Mouse (Mus musculus): ENCODE measurements around the gene Dnah12. TPM values are rescaled to one million over a fixed set of nuclear protein-coding genes. Genes with fewer than 3 reads are reported as not detected.

Gene Dnah12
- total and polyA plus RNA-seq, 3 experiments, result 0.04 to 0.10 TPM; not detected in 1

- no peak for TF ChIP-seq CHD1 (IDR thresholded peaks at IDR 0.05; ENCODE audit: low read depth, low read length)
- 0 out of 4 replicates have a peak, but pooled peaks of 1 of the 2 experiments have one; percentile 10 for TF ChIP-seq POLR2A (IDR thresholded peaks at IDR 0.05; ENCODE audit: control insufficient read depth in 1 of 2, insufficient read depth in 1 of 2, low read depth in 1 of 2, low read length in 2 of 2, poor library complexity in 1 of 2)
- Histone ChIP-seq H3K36me3 (ENCODE audit: control insufficient read depth in 1 of 2, insufficient read depth in 2 of 2, low read length in 2 of 2) (peaks cover 8 to 29% of the 10 kb centered on the region in 2 experiments), H3K27ac (ENCODE audit: control insufficient read depth, low read depth, low read length) (no peak overlapping the region), H3K4me3 (ENCODE audit: control insufficient read depth in 1 of 2, insufficient read depth in 1 of 2, low read depth in 2 of 2, low read length in 2 of 2) (no peak overlapping the region), H3K9me3 (replicated peaks; ENCODE audit: insufficient read depth, low read length) (no peaks in the 10 kb centered on the region), H3K9ac (ENCODE audit: control insufficient read depth, low read depth, low read length, poor library complexity, severe bottlenecking) (no peak overlapping the region), H3K79me2 (ENCODE audit: control insufficient read depth, insufficient read depth, low read length, poor library complexity) (peaks cover 34% of the 10 kb centered on the region), H3K4me1 (ENCODE audit: control insufficient read depth in 1 of 2, insufficient read depth in 2 of 2, low read length in 2 of 2) (peaks cover 4 to 8% of the 10 kb centered on the region in 2 experiments; a peak in 3 of 4 replicates), H3K27me3 (ENCODE audit: control insufficient read depth in 1 of 2, insufficient read depth in 2 of 2, low read length in 2 of 2) (no peaks in the 10 kb centered on the region)
- no peak for DNase-seq (ENCODE audit: low read depth, low spot score)
These were observed 29.2 kb upstream of the Dnah12 start for GRCm38 (mm10) chr14:26663851-26664250.

- Histone ChIP-seq H3K36me3 (ENCODE audit: control insufficient read depth in 1 of 2, insufficient read depth in 2 of 2, low read length in 2 of 2) (peaks cover 8 to 33% of the 10 kb centered on the region in 2 experiments), H3K79me2 (ENCODE audit: control insufficient read depth, insufficient read depth, low read length, poor library complexity) (peaks cover 40% of the 10 kb centered on the region), H3K4me1 (ENCODE audit: control insufficient read depth in 1 of 2, insufficient read depth in 2 of 2, low read length in 2 of 2) (peaks cover 10 to 15% of the 10 kb centered on the region in 2 experiments), H3K9ac (ENCODE audit: control insufficient read depth, low read depth, low read length, poor library complexity, severe bottlenecking) (peak overlapping the region; percentile 90), H3K9me3 (replicated peaks; ENCODE audit: insufficient read depth, low read length) (no peaks in the 10 kb centered on the region), H3K4me3 (ENCODE audit: control insufficient read depth in 1 of 2, insufficient read depth in 1 of 2, low read depth in 2 of 2, low read length in 2 of 2) (peak overlapping the region; percentile 50 to 88), H3K27ac (ENCODE audit: control insufficient read depth, low read depth, low read length) (no peak overlapping the region), H3K27me3 (ENCODE audit: control insufficient read depth in 1 of 2, insufficient read depth in 2 of 2, low read length in 2 of 2) (no peaks in the 10 kb centered on the region)
- TF ChIP-seq CTCF (IDR thresholded peaks at IDR 0.05 in 2 of 3, conservative IDR thresholded peaks at IDR 0.05 in 1 of 3; ENCODE audit: control insufficient read depth in 1 of 3, insufficient read depth in 1 of 3, low read depth in 2 of 3, low read length in 3 of 3, poor library complexity in 1 of 3, severe bottlenecking in 1 of 3) (no peak), MYB (IDR thresholded peaks at IDR 0.05; ENCODE audit: low read depth, low read length) (no peak), MEF2A (IDR thresholded peaks at IDR 0.05; ENCODE audit: extremely low read depth, insufficient replicate concordance, low read depth, low read length, poor library complexity, severe bottlenecking) (no peak), GATA1 (IDR thresholded peaks at IDR 0.05; ENCODE audit: low read depth, low read length) (no peak), MXI1 (IDR thresholded peaks at IDR 0.05; ENCODE audit: low read depth, low read length) (no peak), RAD21 (IDR thresholded peaks at IDR 0.05; ENCODE audit: low read depth, low read length) (no peak), MYC (IDR thresholded peaks at IDR 0.05; ENCODE audit: low read depth, low read length) (no peak), SIN3A (IDR thresholded peaks at IDR 0.05; ENCODE audit: low read length) (no peak), CHD2 (IDR thresholded peaks at IDR 0.05; ENCODE audit: low read length) (no peak), HCFC1 (IDR thresholded peaks at IDR 0.05; ENCODE audit: low read depth, low read length) (no peak), TCF12 (IDR thresholded peaks at IDR 0.05; ENCODE audit: low read depth, low read length) (no peak), POLR2A (IDR thresholded peaks at IDR 0.05; ENCODE audit: control insufficient read depth in 1 of 2, insufficient read depth in 1 of 2, low read depth in 1 of 2, low read length in 2 of 2, poor library complexity in 1 of 2) (no peak), SMC3 (IDR thresholded peaks at IDR 0.05; ENCODE audit: low read depth, low read length) (no peak), JUND (IDR thresholded peaks at IDR 0.05; ENCODE audit: low read depth, low read length) (no peak), EP300 (IDR thresholded peaks at IDR 0.05; ENCODE audit: low read depth in 1 of 2, low read length in 2 of 2) (no peak), POLR2AphosphoS2 (IDR thresholded peaks at IDR 0.05; ENCODE audit: low read length) (no peak), ELF1 (IDR thresholded peaks at IDR 0.05; ENCODE audit: low read depth, low read length) (no peak), KAT2A (conservative IDR thresholded peaks at IDR 0.05; ENCODE audit: low read depth, low read length) (no peak)
- peak; percentile 51 for DNase-seq (ENCODE audit: low read depth, low spot score)
These were observed 25.1 kb upstream of the Dnah12 start for GRCm38 (mm10) chr14:26667991-26668370.

Data from MEL (cell line).